Mouse (Mus musculus) lung, embryonic 15.5 days (tissue): Measurements from ENCODE around the gene Rptor. TPM values are rescaled to one million over a fixed set of nuclear protein-coding genes. Genes with fewer than 3 reads are reported as not detected.

Experiments
- ATAC-seq: fragments of 200-750 bp; cut with Nextera tagmentation; 2 replicates; pipeline ENCODE4 v1.8.0; 2017; ENCODE audit warnings: moderate number of reproducible peaks, borderline replicate concordance; ENCODE audit not compliant: low FRiP score, low TSS enrichment; ENCODE audit errors: extremely low read depth
- H3K27ac ChIP-seq: fragments of 300-500 bp; sonication (generic); 2 replicates; pipeline ENCODE4 v1.5.1; 2015; ENCODE audit warnings: moderate library complexity, mild to moderate bottlenecking, inconsistent platforms
- H3K27me3 ChIP-seq: fragments of 300-500 bp; sonication (generic); 2 replicates; pipeline ENCODE4 v1.6.1; 2015; ENCODE audit warnings: inconsistent platforms
- H3K36me3 ChIP-seq: fragments of 300-500 bp; sonication (generic); 2 replicates; pipeline ENCODE4 v1.6.1; 2015; ENCODE audit warnings: inconsistent platforms
- H3K4me1 ChIP-seq: fragments of 300-500 bp; sonication (generic); 2 replicates; pipeline ENCODE4 v1.6.1; 2015; ENCODE audit warnings: inconsistent platforms
- H3K4me2 ChIP-seq: fragments of 300-500 bp; sonication (generic); 2 replicates; pipeline ENCODE4 v1.6.1; 2015; ENCODE audit warnings: inconsistent platforms, mild to moderate bottlenecking, moderate library complexity
- H3K4me3 ChIP-seq: fragments of 300-500 bp; sonication (generic); 2 replicates; pipeline ENCODE4 v1.5.1; 2015; ENCODE audit warnings: mild to moderate bottlenecking, inconsistent platforms
- H3K9ac ChIP-seq: fragments of 300-500 bp; sonication (generic); 2 replicates; pipeline ENCODE4 v1.6.1; 2015; ENCODE audit warnings: inconsistent platforms
- H3K9me3 ChIP-seq: fragments of 300-500 bp; sonication (generic); 2 replicates; pipeline ENCODE4 v1.6.1; 2016; ENCODE audit warnings: inconsistent platforms
- WGBS: fragments of 180-500 bp; shearing (Covaris S2); methylation state at CpG from one replicate; pipeline ENCODE4 v1.1.7; 2015; 5-methylcytosine and 5-hydroxymethylcytosine counted together
- polyA plus RNA-seq: library from polyadenylated mRNA; unstranded; fragments of >200 nt; fragmentation: Nextera tagmentation; extraction: Ambion mirVana; gene quantifications from 2 replicates; pipeline ENCODE4 v1.2.1, GENCODE M21; 2015

Gene Rptor
- 8.5 and 9.7 TPM in 2 replicates for polyA plus RNA-seq

DNA sequence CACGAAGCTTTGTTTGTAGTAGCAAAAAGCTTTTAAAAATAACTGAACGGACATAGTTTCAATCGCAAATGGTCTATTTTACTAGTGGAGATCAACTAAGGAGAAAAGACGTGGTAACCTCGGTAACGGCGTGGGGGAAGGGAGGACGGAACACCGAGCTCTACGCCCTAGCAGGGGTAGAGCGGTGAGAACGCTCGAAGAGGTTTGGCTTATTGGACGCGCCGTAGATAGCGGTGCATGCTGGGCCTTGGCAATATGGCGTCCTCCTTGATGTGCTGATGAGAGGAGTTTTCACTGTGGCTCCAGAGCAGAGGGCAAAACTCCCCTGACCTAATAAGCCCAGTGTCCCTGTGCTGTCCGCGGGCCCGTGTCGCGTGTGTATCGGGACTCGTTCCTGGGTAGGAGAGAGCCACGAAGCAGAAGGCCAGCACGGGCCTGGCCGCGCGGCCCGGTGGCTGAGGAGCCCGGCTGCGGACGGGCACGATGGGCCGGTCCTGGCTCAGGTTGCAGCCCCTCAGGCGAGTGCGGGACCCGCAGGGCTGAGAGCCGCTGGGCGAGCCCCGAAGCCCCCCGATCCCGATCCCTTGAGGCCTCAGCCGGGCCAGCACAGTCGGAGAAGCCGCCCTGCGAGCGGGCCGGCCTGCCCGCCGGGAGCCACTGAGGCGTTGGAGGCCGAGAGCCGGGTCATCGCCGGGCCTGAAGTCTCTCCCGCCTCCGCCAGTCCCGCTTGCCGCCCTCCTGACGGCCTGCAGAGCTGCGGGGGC is at the start of gene Rptor:
Rptor (plus strand) TSS at position 143 of the 764 bp plus-strand sequence.
- Histone ChIP-seq H3K36me3 (no peaks in the 10 kb centered on the region; the same call in 1 of the 2 replicates), H3K9ac (peak within 1 kb of the TSS; percentile 98), H3K27me3 (no peaks in the 10 kb centered on the region), H3K27ac (peak within 1 kb of the TSS; percentile 82), H3K4me3 (peak within 1 kb of the TSS; percentile 98), H3K4me2 (peak within 1 kb of the TSS; percentile 79), H3K9me3 (no peaks in the 10 kb centered on the region), H3K4me1 (peaks cover 10% of the 10 kb centered on the region)
- WGBS = 4% methylated on average over 59 of the region's 63 CpGs
- ATAC-seq = peak; percentile 97

DNA sequence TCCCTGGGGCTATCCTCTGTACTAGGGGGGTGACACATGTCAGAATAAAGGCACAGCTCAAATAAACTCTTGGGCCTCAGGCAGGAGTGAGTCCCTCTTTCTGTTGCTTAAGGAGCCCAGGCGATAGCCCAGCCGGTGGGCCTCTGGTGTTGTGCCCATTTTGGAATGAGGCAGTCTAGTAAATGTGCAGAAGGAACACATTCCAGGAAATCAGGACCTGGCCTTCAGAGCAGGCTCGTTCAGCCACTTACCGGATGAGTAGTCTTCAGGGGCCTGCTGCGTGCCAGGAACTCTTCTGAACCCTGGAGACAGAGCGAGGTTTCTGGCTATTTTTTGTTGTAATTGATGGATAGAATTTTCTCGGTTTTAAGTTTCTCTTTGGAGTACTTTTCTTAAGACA is 48.0 kb upstream of the Rptor start:
- H3K4me1 ChIP-seq = peaks cover 89% of the 10 kb centered on the region
- peaks cover 17% of the 10 kb centered on the region for H3K27me3 ChIP-seq
- no peak overlapping the region for H3K9ac ChIP-seq
- 44% methylated on average over 7 of the region's 7 CpGs for WGBS
- H3K4me3 ChIP-seq = no peak overlapping the region
- no peak overlapping the region for H3K4me2 ChIP-seq
- peak overlapping the region; percentile 80 for H3K27ac ChIP-seq
- no peaks in the 10 kb centered on the region for H3K36me3 ChIP-seq
- no peaks in the 10 kb centered on the region for H3K9me3 ChIP-seq
- ATAC-seq = no peak

DNA sequence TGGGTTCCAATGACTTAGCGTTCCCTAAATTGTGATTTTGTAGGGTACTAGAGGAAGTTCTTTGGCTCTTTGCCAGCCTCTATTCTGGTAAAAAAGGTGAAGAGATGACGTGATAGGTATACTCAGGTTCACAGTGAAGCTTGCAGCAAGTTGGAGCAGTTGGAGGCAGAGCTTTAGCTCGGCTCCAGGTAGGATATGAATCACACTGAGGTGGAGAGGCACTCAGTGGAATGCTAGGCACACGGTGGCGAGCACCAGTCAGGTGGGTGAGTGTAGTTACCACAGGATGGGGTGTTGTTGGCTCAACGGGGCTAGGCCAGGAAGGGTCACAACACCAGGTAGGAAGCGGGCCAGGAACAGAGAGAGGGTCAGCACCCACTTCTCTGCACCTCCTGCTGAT is 47.5 kb upstream of the Rptor start:
- 55% methylated on average over 7 of the region's 7 CpGs for WGBS
- ATAC-seq = peak; percentile 39; the same call in 1 of the 2 replicates
- Histone ChIP-seq H3K27me3 (peaks cover 12% of the 10 kb centered on the region), H3K4me1 (peaks cover 91% of the 10 kb centered on the region), H3K36me3 (no peaks in the 10 kb centered on the region), H3K4me2 (no peak overlapping the region), H3K27ac (peak overlapping the region; percentile 80), H3K9ac (no peak overlapping the region), H3K4me3 (no peak overlapping the region), H3K9me3 (no peaks in the 10 kb centered on the region)

DNA sequence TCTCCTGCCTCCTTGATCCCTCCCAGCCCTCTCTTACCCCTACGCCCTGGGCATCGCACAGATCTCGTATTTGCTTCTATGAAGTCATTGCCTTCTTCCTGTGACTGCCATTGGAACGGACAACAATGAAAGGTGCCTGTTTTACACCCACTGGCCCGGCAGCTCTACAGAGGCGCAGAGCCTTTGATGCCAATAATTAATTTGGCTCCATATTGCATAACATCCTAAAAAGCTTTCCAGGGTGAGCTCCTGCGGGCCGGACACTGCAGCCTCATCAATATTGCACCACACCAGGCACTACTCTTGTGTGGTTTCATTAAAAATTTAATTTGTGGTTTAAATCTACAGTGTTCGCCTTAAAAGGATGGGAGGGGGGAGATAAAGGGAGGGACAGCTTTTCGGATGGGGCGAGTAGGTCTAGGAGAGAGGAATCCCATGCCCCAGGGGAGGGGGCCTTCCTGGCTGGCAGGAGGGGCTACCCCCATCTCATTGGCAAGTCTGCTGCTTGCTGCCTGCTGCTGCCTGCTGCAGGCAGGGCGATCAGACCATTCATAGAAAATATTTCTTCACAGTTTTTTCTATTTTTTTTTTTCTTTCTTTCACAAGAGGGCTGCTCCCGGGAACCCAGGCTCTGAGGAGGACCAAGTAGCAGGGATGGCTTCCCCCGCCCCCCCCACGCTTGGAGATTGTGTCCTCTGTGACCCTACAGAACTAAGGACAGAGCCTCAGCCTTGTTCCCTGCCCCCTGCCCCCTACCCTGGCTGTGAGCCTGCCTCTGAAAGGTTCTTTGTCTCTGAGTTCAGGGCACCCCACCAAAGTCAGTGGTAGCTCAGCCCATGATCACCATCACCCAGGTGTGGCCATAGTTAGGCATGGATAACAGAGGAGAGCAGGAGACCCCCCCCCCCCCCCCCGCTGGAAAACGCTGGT is 44.5 kb upstream of the Rptor start:
- 22% methylated on average over 17 of the region's 17 CpGs for WGBS
- Histone ChIP-seq H3K4me1 (peaks cover 64% of the 10 kb centered on the region), H3K4me2 (peak overlapping the region; percentile 7; the same call in 1 of the 2 replicates), H3K4me3 (no peak overlapping the region), H3K9me3 (no peaks in the 10 kb centered on the region), H3K9ac (no peak overlapping the region), H3K36me3 (no peaks in the 10 kb centered on the region), H3K27me3 (peaks cover 3% of the 10 kb centered on the region; the same call in 1 of the 2 replicates), H3K27ac (peak overlapping the region; percentile 45)
- ATAC-seq = 0 out of 2 replicates have a peak, but pooled peaks have one; percentile 21

DNA sequence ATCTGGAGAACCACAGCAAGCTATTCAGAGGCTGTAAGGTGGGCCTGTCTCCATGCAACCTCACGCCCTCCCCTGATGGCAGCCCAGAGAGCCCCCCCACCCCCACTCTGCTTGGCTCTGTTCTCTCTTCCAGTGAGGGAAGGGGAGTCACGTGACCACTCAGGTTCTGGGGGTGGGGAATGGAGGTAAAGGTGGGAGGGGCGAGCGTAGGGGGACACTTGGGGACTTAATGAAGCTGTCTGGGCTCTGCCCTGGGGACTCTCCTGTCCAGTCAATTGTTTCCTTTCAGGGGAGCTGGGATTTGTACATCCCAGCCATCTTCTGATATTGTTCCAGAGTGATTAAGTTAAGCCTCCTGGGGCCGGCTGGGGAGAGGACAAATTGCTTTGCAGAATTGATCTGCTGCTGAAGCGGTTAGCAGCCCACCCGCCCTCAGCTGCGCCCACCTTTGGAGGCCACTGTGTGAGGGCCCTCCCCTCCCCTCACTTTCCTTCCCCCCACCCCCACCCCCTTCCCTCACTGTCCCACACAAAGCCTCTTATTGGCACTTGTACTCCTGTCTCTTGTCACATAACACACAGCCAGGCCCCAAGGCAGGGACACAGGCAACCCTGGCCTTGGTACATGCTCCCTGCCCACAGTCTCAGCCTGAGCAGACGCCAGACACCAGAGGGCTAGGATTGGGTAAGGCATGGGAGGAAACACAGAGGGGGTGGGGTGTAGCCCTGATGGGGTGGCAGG is 43.7 kb upstream of the Rptor start:
- peak overlapping the region; percentile 7; the same call in 1 of the 2 replicates for H3K4me2 ChIP-seq
- H3K4me1 ChIP-seq = peaks cover 56% of the 10 kb centered on the region
- peak; percentile 32; the same call in 1 of the 2 replicates for ATAC-seq
- no peak overlapping the region for H3K4me3 ChIP-seq
- H3K27ac ChIP-seq = peak overlapping the region; percentile 13; the same call in 1 of the 2 replicates
- 14% methylated on average over 9 of the region's 9 CpGs for WGBS
- no peaks in the 10 kb centered on the region for H3K9me3 ChIP-seq
- peaks cover 11% of the 10 kb centered on the region; the same call in 1 of the 2 replicates for H3K27me3 ChIP-seq
- H3K9ac ChIP-seq = no peak overlapping the region
- no peaks in the 10 kb centered on the region for H3K36me3 ChIP-seq

DNA sequence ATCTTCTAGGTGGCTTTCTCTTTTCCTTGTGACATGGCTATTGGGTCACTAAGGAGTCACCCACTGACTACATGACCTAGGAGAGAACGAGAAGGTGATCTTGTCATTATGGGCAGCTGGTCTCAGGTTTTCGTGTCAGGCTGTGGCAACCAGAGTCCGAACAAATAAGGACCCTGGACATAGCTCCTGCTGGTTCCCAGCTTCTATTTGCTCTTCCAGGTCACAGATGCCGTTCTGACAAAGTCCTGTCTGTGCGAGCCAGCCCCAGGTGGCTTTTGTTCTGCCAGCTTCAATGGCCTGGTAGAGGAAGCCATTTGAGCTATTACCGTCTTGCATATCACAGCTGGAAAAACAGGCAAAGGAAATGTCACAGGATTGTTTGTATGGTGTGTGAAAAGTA is 40.4 kb upstream of the Rptor start:
- Histone ChIP-seq H3K9me3 (no peaks in the 10 kb centered on the region), H3K27ac (no peak overlapping the region), H3K4me2 (no peak overlapping the region), H3K9ac (no peak overlapping the region), H3K4me3 (no peak overlapping the region), H3K36me3 (no peaks in the 10 kb centered on the region), H3K27me3 (peaks cover 20% of the 10 kb centered on the region; the same call in 1 of the 2 replicates), H3K4me1 (peaks cover 28% of the 10 kb centered on the region)
- WGBS = 39% methylated on average over 6 of the region's 6 CpGs
- no peak for ATAC-seq

DNA sequence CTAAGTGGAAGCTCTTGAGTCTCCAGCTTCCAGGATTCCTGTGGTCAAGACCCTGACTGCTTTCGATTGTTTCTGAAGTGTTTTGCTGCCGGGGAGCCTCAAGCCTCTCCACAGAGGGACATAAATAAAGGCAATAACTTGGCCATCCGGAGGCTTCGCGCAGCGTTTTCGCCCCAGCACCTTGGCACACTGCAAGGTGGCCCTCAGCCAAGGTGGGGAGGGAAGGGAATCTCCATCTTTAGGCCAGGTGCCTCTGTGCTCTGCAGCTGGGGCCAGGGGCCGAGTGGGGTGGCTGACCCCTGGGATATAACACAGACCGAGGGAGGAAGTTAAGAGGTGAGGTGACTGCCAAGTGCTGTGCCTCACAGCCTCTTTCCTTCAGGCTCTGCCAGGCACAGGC is 39.5 kb upstream of the Rptor start:
- WGBS = 48% methylated on average over 9 of the region's 9 CpGs
- no peak overlapping the region for H3K9ac ChIP-seq

DNA sequence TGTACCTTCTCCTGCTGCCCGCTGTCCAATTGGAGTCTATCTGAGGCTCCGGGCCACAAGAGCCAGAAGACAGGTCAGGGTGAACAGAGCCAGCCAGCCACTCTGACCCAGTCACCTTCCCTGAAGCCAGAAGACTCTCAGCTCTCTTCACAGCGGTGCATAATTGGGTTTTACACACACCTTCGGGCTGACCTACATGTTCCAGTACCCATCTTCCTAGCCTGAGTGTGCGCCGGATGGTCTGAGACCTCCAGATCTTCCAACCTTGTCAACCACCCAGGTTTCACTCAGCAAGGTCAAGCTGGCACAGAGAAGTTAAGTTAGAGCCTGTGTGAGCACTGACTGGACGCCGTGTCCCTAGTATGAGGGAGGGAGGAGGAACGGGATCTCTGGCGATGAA is 38.3 kb upstream of the Rptor start:
- Histone ChIP-seq H3K36me3 (no peaks in the 10 kb centered on the region), H3K9ac (no peak overlapping the region), H3K9me3 (no peaks in the 10 kb centered on the region), H3K4me3 (no peak overlapping the region), H3K27me3 (peaks cover 20% of the 10 kb centered on the region; the same call in 1 of the 2 replicates), H3K4me2 (no peak overlapping the region), H3K4me1 (peaks cover 11% of the 10 kb centered on the region), H3K27ac (no peak overlapping the region)
- no peak for ATAC-seq
- WGBS = 85% methylated on average over 10 of the region's 10 CpGs

More for the DNA sequence above, 39.5 kb upstream of the Rptor start:
- peaks cover 23% of the 10 kb centered on the region for H3K4me1 ChIP-seq
- no peak overlapping the region for H3K4me3 ChIP-seq
- H3K27ac ChIP-seq = no peak overlapping the region
- no peak overlapping the region for H3K4me2 ChIP-seq
- H3K9me3 ChIP-seq = no peaks in the 10 kb centered on the region
- ATAC-seq = no peak
- no peaks in the 10 kb centered on the region for H3K36me3 ChIP-seq
- H3K27me3 ChIP-seq = peaks cover 20% of the 10 kb centered on the region; the same call in 1 of the 2 replicates

DNA sequence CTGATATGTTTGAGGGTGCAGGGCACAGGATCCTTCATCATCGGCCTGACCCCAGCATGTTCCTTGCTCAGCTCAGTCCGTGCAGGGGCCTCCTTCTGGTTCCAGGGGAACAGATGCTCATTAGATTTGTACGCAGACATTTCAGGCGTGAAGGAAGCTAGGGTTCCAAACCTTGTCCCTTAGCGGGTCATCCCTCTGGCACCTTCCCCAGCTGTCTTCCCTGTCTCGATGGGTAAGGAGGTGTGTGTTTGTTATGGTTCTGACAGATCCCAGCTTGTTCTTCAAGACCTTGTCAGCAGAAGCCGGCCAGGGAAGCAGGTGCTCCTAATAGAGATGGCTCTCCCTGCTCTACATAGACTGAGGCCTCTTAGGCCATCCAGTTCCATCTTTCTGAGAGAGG is 37.7 kb upstream of the Rptor start:
- Histone ChIP-seq H3K4me3 (no peak overlapping the region), H3K9me3 (no peaks in the 10 kb centered on the region), H3K36me3 (no peaks in the 10 kb centered on the region), H3K9ac (no peak overlapping the region), H3K4me2 (no peak overlapping the region), H3K27me3 (peaks cover 20% of the 10 kb centered on the region; the same call in 1 of the 2 replicates), H3K4me1 (peaks cover 5% of the 10 kb centered on the region), H3K27ac (no peak overlapping the region)
- no peak for ATAC-seq
- WGBS = 58% methylated on average over 7 of the region's 7 CpGs

DNA sequence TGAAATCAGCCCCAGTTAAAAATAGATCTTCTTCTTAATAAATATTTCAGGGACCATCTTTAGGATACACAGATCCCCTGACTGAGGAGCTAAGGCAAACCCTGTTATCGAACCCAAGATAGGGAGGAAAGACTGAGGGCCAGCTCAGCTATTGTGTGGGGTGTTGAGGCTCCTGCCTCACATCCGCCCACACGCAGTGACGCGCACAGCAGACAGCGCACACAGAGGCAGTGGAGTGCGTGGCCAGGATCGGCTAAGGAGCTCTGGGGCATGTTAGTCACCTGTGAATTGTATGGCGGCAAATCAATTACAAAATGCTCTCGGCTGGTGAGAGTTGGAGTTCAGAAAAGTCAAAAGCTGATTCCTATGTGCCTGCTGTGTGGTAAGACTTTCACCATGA is 37.0 kb upstream of the Rptor start:
- no peak for ATAC-seq
- no peak overlapping the region for H3K9ac ChIP-seq

DNA sequence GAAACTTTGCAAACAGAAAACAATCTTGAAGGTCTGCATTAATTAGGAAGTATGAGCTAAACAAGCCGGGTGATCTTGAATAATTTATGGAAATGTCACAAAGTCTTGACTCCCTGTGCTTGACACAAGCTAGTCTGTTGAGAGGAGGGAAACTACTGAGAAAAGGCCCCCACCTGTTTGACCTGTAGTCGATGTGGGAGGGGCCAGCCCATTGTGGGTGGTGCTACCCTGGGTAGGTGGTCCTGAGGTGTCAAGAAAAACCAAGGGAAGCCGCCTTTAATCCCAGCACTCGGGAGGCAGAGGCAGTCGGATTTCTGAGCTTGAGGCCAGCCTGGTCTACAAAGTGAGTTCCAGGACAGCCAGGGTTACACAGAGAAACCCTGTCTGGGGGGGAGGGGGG is 36.5 kb upstream of the Rptor start:
- no peak for ATAC-seq
- WGBS = 58% methylated on average over 5 of the region's 5 CpGs
- H3K9ac ChIP-seq = no peak overlapping the region
- H3K27me3 ChIP-seq = peaks cover 20% of the 10 kb centered on the region; the same call in 1 of the 2 replicates
- H3K4me1 ChIP-seq = peaks cover 3% of the 10 kb centered on the region; the same call in 1 of the 2 replicates
- no peaks in the 10 kb centered on the region for H3K9me3 ChIP-seq
- H3K27ac ChIP-seq = no peak overlapping the region
- no peak overlapping the region for H3K4me3 ChIP-seq
- H3K4me2 ChIP-seq = no peak overlapping the region
- H3K36me3 ChIP-seq = no peaks in the 10 kb centered on the region

More for the DNA sequence above, 37.0 kb upstream of the Rptor start:
- WGBS = 35% methylated on average over 10 of the region's 10 CpGs
- no peak overlapping the region for H3K27ac ChIP-seq
- peaks cover 20% of the 10 kb centered on the region; the same call in 1 of the 2 replicates for H3K27me3 ChIP-seq
- no peaks in the 10 kb centered on the region for H3K9me3 ChIP-seq
- no peak overlapping the region for H3K4me2 ChIP-seq
- no peaks in the 10 kb centered on the region for H3K36me3 ChIP-seq
- H3K4me1 ChIP-seq = peaks cover 3% of the 10 kb centered on the region; the same call in 1 of the 2 replicates
- no peak overlapping the region for H3K4me3 ChIP-seq
